Mouse (Mus musculus): ENCODE measurements around the gene Tmsb10. TPM values are rescaled to one million over a fixed set of nuclear protein-coding genes. Genes with fewer than 3 reads are reported as not detected.

The Tmsb10 gene
- polyA plus RNA-seq (2014; fragmentation: Nextera tagmentation; extraction: Ambion mirVana): 3,130 and 3,517 TPM in 2 replicates

GRCm38 (mm10) chr6:72958662-72959071 is at the start of gene Tmsb10:
Gene Tmsb10, minus strand, starts transcription at chr6:72958748.
- H3K4me2 ChIP-seq (ENCODE audit: low read depth): peak within 1 kb of the TSS; percentile 80
- H3K27ac ChIP-seq (ENCODE audit: low read depth, low read length): peak within 1 kb of the TSS; percentile 85
- no peaks in the 10 kb centered on the region for H3K9me3 ChIP-seq (ENCODE audit: control insufficient read depth, low read length)
- no peaks in the 10 kb centered on the region for H3K27me3 ChIP-seq (ENCODE audit: control insufficient read depth, insufficient read depth, low read length)
- peaks cover 5% of the 10 kb centered on the region for H3K4me1 ChIP-seq (ENCODE audit: control insufficient read depth, insufficient read depth, low read length)
- ATAC-seq (ENCODE audit: insufficient read depth, low FRiP score, low TSS enrichment): peak; percentile 66
- peak within 1 kb of the TSS; percentile 99 for H3K9ac ChIP-seq (ENCODE audit: low read length)
- peak within 1 kb of the TSS; percentile 94 for H3K4me3 ChIP-seq (ENCODE audit: low read depth, low read length)
- no peak for DNase-seq (ENCODE audit: low spot score)
- under 1% methylated on average over 15 of the region's 19 CpGs for WGBS
- no peaks in the 10 kb centered on the region for H3K36me3 ChIP-seq (ENCODE audit: control insufficient read depth, insufficient read depth, low read length)

- DNase-seq (ENCODE audit: low spot score): no peak
- no peak overlapping the region for H3K4me3 ChIP-seq (ENCODE audit: low read depth, low read length)
- WGBS: 73% methylated on average over 5 of the region's 5 CpGs
These were observed 45.1 kb upstream of the Tmsb10 start for GRCm38 (mm10) chr6:73003601-73004000.

GRCm38 (mm10) chr6:73002391-73002790 is 43.8 kb upstream of the Tmsb10 start:
- Histone ChIP-seq H3K4me2 (ENCODE audit: low read depth) (no peak overlapping the region), H3K36me3 (ENCODE audit: control insufficient read depth, insufficient read depth, low read length) (no peaks in the 10 kb centered on the region), H3K4me3 (ENCODE audit: low read depth, low read length) (no peak overlapping the region), H3K4me1 (ENCODE audit: control insufficient read depth, insufficient read depth, low read length) (no peaks in the 10 kb centered on the region), H3K9ac (ENCODE audit: low read length) (no peak overlapping the region), H3K27me3 (ENCODE audit: control insufficient read depth, insufficient read depth, low read length) (no peaks in the 10 kb centered on the region), H3K9me3 (ENCODE audit: control insufficient read depth, low read length) (no peaks in the 10 kb centered on the region), H3K27ac (ENCODE audit: low read depth, low read length) (no peak overlapping the region)
- DNase-seq (ENCODE audit: low spot score): no peak
- no peak for ATAC-seq (ENCODE audit: insufficient read depth, low FRiP score, low TSS enrichment)
- WGBS: 52% methylated on average over 1 of the region's 1 CpGs

More at GRCm38 (mm10) chr6:73003601-73004000, 45.1 kb upstream of the Tmsb10 start:
- Histone ChIP-seq H3K4me2 (ENCODE audit: low read depth) (no peak overlapping the region), H3K27me3 (ENCODE audit: control insufficient read depth, insufficient read depth, low read length) (no peaks in the 10 kb centered on the region), H3K9ac (ENCODE audit: low read length) (no peak overlapping the region), H3K36me3 (ENCODE audit: control insufficient read depth, insufficient read depth, low read length) (no peaks in the 10 kb centered on the region), H3K27ac (ENCODE audit: low read depth, low read length) (no peak overlapping the region), H3K4me1 (ENCODE audit: control insufficient read depth, insufficient read depth, low read length) (no peaks in the 10 kb centered on the region), H3K9me3 (ENCODE audit: control insufficient read depth, low read length) (no peaks in the 10 kb centered on the region)
- no peak for ATAC-seq (ENCODE audit: insufficient read depth, low FRiP score, low TSS enrichment)

GRCm38 (mm10) chr6:72998809-72999208 is 40.3 kb upstream of the Tmsb10 start:
- no peak overlapping the region for H3K4me3 ChIP-seq (ENCODE audit: low read depth, low read length)
- no peak overlapping the region for H3K4me2 ChIP-seq (ENCODE audit: low read depth)
- no peaks in the 10 kb centered on the region for H3K9me3 ChIP-seq (ENCODE audit: control insufficient read depth, low read length)
- H3K36me3 ChIP-seq (ENCODE audit: control insufficient read depth, insufficient read depth, low read length): no peaks in the 10 kb centered on the region
- no peak for DNase-seq (ENCODE audit: low spot score)
- no peak overlapping the region for H3K27ac ChIP-seq (ENCODE audit: low read depth, low read length)
- no peaks in the 10 kb centered on the region for H3K4me1 ChIP-seq (ENCODE audit: control insufficient read depth, insufficient read depth, low read length)
- ATAC-seq (ENCODE audit: insufficient read depth, low FRiP score, low TSS enrichment): no peak
- H3K27me3 ChIP-seq (ENCODE audit: control insufficient read depth, insufficient read depth, low read length): no peaks in the 10 kb centered on the region
- H3K9ac ChIP-seq (ENCODE audit: low read length): no peak overlapping the region
- 92% methylated on average over 1 of the region's 1 CpGs for WGBS

DNA sequence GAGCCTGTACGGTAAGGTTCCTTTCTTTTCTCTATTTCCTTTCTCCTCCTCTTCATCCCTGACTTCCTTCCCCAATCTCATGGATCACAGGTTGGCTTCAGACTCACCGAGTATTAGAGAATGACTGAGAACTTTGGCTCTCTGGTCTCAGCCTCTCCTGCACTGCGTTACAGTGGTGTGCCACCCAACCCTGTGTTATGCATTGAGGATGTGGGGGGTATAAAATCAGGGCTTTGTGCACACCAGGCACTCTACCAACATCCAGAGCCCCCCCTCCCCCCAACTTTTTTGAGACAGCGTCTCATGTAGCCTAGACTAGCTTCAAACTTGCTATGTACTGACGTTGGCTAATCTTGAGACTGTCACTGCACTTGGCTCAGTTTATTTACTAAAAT is 35.1 kb upstream of the Tmsb10 start:
- Histone ChIP-seq H3K4me3 (ENCODE audit: low read depth, low read length) (no peak overlapping the region), H3K27me3 (ENCODE audit: control insufficient read depth, insufficient read depth, low read length) (no peaks in the 10 kb centered on the region), H3K36me3 (ENCODE audit: control insufficient read depth, insufficient read depth, low read length) (no peaks in the 10 kb centered on the region), H3K9ac (ENCODE audit: low read length) (no peak overlapping the region), H3K9me3 (ENCODE audit: control insufficient read depth, low read length) (no peaks in the 10 kb centered on the region), H3K4me1 (ENCODE audit: control insufficient read depth, insufficient read depth, low read length) (no peaks in the 10 kb centered on the region), H3K4me2 (ENCODE audit: low read depth) (no peak overlapping the region), H3K27ac (ENCODE audit: low read depth, low read length) (no peak overlapping the region)
- DNase-seq (ENCODE audit: low spot score) (no peak), ATAC-seq (ENCODE audit: insufficient read depth, low FRiP score, low TSS enrichment) (no peak)
- 85% methylated on average over 5 of the region's 5 CpGs for WGBS

DNA sequence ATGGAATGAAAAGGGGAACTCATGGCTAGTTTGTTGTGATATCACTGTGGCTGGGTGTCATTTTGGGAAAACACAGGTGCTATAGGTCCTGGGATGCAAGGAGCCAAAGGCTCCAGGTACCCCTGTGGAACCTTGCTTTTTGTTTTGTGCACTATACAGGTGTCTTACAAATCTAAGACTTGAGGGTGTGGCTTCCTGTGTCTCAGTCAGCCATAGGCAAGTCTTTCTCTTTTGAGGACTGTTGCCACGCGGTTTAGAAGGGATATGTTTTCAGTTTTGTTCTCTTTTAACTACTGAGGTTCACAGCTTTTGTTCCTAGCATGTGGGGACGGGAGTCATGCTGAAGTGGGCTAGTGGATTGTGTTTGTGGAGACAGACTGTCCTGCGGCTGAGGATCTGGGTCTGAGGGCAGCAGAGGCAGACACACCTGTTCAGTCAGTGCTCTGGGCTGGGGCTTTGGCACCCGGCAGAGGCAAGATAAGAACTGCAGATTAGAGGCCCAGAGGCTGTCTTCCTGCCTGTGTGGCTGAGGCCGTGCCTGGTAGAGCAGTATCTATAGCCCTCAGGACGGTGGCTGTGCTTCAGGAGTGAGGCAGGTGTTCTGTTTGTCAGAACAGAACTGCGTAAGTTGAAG is 34.6 kb upstream of the Tmsb10 start:
- Histone ChIP-seq H3K27ac (ENCODE audit: low read depth, low read length) (no peak overlapping the region), H3K9ac (ENCODE audit: low read length) (no peak overlapping the region), H3K4me2 (ENCODE audit: low read depth) (no peak overlapping the region), H3K4me1 (ENCODE audit: control insufficient read depth, insufficient read depth, low read length) (no peaks in the 10 kb centered on the region), H3K4me3 (ENCODE audit: low read depth, low read length) (no peak overlapping the region), H3K36me3 (ENCODE audit: control insufficient read depth, insufficient read depth, low read length) (no peaks in the 10 kb centered on the region), H3K9me3 (ENCODE audit: control insufficient read depth, low read length) (no peaks in the 10 kb centered on the region), H3K27me3 (ENCODE audit: control insufficient read depth, insufficient read depth, low read length) (no peaks in the 10 kb centered on the region)
- WGBS: 85% methylated on average over 8 of the region's 8 CpGs
- ATAC-seq (ENCODE audit: insufficient read depth, low FRiP score, low TSS enrichment): no peak
- DNase-seq (ENCODE audit: low spot score): no peak

DNA sequence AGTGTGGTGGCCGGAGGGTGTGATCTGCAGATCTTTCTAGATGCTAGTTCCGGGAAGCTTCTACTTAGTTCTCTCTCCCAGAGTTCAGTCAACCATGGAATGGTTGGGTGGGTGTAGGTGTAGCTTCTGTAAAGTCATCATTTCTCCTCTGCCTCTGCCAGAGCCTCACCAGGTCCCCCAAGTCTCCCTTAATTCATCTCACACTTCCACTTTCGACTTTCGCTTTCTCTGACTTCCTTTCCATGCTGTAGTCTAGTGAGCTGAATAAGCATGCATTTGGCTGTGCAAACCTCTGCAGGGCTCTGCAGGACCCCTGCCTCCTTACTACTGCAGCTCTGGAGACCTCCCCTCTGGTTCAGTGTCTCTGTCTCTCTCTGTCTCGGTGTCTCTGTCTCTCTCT is 31.7 kb upstream of the Tmsb10 start:
- ATAC-seq (ENCODE audit: insufficient read depth, low FRiP score, low TSS enrichment): no peak
- 86% methylated on average over 5 of the region's 5 CpGs for WGBS
- no peak overlapping the region for H3K9ac ChIP-seq (ENCODE audit: low read length)
- H3K4me2 ChIP-seq (ENCODE audit: low read depth): no peak overlapping the region
- DNase-seq (ENCODE audit: low spot score): no peak
- H3K4me1 ChIP-seq (ENCODE audit: control insufficient read depth, insufficient read depth, low read length): no peaks in the 10 kb centered on the region
- H3K36me3 ChIP-seq (ENCODE audit: control insufficient read depth, insufficient read depth, low read length): no peaks in the 10 kb centered on the region
- no peak overlapping the region for H3K4me3 ChIP-seq (ENCODE audit: low read depth, low read length)
- H3K9me3 ChIP-seq (ENCODE audit: control insufficient read depth, low read length): no peaks in the 10 kb centered on the region
- no peak overlapping the region for H3K27ac ChIP-seq (ENCODE audit: low read depth, low read length)
- H3K27me3 ChIP-seq (ENCODE audit: control insufficient read depth, insufficient read depth, low read length): no peaks in the 10 kb centered on the region

GRCm38 (mm10) chr6:72989028-72989736 is 30.6 kb upstream of the Tmsb10 start:
- DNase-seq (ENCODE audit: low spot score): peak; percentile 31
- 56% methylated on average over 7 of the region's 7 CpGs for WGBS
- H3K36me3 ChIP-seq (ENCODE audit: control insufficient read depth, insufficient read depth, low read length): no peaks in the 10 kb centered on the region
- no peak overlapping the region for H3K4me3 ChIP-seq (ENCODE audit: low read depth, low read length)
- no peak overlapping the region for H3K4me2 ChIP-seq (ENCODE audit: low read depth)
- H3K4me1 ChIP-seq (ENCODE audit: control insufficient read depth, insufficient read depth, low read length): no peaks in the 10 kb centered on the region
- ATAC-seq (ENCODE audit: insufficient read depth, low FRiP score, low TSS enrichment): no peak
- no peaks in the 10 kb centered on the region for H3K27me3 ChIP-seq (ENCODE audit: control insufficient read depth, insufficient read depth, low read length)
- H3K27ac ChIP-seq (ENCODE audit: low read depth, low read length): no peak overlapping the region
- no peaks in the 10 kb centered on the region for H3K9me3 ChIP-seq (ENCODE audit: control insufficient read depth, low read length)
- H3K9ac ChIP-seq (ENCODE audit: low read length): no peak overlapping the region

GRCm38 (mm10) chr6:72982506-72982905 is 24.0 kb upstream of the Tmsb10 start:
- Histone ChIP-seq H3K27ac (ENCODE audit: low read depth, low read length) (no peak overlapping the region), H3K27me3 (ENCODE audit: control insufficient read depth, insufficient read depth, low read length) (no peaks in the 10 kb centered on the region), H3K4me3 (ENCODE audit: low read depth, low read length) (no peak overlapping the region), H3K4me2 (ENCODE audit: low read depth) (no peak overlapping the region), H3K9me3 (ENCODE audit: control insufficient read depth, low read length) (no peaks in the 10 kb centered on the region), H3K9ac (ENCODE audit: low read length) (no peak overlapping the region), H3K4me1 (ENCODE audit: control insufficient read depth, insufficient read depth, low read length) (no peaks in the 10 kb centered on the region), H3K36me3 (ENCODE audit: control insufficient read depth, insufficient read depth, low read length) (no peaks in the 10 kb centered on the region)
- no peak for ATAC-seq (ENCODE audit: insufficient read depth, low FRiP score, low TSS enrichment)
- 72% methylated on average over 4 of the region's 4 CpGs for whole genome bisulfite sequencing
- no peak for DNase-seq (ENCODE audit: low spot score)

All from neural tube, embryonic 11.5 days (tissue).